Mouse (Mus musculus) c-Kit-positive CD71-positive TER-119-positive erythroid progenitor cells, embryonic 14.5 days (primary cell): ENCODE data around the gene Myo3b.
A peak's percentile ranks its signal among the peaks of the same experiment; 100 is the strongest.

Experiments used
- DNase-seq: peaks from one replicate; pipeline ENCODE4 v3.0.0-alpha.2; 2013; ENCODE audit warnings: low spot score

Gene Myo3b

GRCm38 (mm10) chr2:70065729-70066300 is 26.9 kb downstream of the Myo3b start:
- no peak for DNase-seq

DNA sequence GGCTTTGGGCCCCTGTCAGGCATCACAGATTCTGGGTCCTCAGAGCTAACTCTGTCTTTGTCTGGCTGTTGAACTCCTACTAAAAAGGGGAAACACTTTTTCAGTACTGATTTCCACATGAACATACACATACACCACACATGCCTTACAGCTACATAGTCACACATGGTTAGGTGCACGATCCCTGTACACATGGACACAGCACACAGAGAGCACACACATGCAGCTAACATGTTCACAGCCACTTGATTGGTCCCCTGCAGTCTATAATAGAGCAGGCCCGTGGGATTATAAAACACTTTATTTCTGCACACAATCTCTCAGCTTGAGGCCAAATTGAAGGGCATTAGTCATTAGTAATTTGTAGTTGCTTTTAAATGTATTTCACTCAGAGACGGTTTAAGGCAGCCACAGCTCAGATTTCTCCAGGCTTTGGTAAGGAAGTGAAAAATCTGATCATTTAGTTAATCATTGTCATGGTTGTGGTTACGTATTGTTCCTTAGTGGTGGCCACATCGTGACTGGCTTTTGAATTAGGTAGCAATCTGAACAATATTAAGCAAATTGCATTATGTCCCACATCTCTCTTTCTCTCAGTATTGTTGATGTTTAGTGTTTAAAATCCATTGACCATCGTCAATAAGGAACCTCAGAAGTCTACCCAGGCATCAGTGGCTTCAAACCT is 27.6 kb downstream of the Myo3b start:
- no peak for DNase-seq

GRCm38 (mm10) chr2:70069861-70070260 is 30.9 kb downstream of the Myo3b start:
- no peak for DNase-seq

DNA sequence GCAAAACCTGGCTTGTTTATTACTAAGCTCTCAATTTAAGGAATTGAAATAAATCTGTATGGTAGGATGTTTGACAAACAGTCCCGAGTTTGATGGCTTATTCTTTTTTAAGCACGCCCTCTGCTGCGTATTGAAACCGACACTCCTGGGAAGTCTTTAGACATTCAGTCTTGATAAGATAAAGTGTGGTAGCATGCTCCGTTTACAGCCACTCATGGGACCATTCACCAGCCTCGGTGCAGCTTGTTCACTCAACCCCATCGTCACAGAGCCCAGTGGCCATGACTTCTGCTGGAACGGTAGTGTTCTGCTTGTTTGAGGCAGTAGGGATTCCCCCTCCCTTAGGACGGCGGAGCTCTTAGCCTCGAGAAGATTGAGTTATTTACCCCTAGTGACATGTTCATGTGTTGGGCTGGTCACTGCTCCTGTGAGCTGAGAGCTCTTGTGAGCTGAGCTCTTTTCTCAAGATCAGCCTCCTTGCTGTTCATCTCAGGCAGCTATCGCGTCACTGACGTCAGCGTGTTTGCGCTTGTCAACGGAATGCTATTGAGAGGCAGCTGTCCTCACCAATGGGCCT is 44.6 kb downstream of the Myo3b start:
- DNase-seq, result no peak

DNA sequence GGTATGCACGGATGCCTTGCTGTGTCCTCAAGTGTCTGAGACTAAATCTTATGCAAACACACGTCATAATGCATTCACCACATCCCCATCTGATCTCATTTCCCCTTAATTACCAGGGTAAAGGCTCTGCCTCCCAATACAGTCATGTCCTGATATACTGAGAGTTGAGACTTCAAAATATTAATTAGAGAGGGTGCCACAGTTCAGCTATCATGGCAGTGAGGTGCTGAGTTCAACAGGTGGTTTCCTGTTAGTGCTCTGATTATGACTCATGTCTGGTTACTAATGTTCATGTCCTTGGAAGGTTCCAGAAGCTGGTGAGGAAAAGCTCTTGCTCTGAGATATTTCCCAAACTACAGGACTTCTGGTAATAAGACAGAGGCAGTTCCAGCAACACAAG is 52.3 kb downstream of the Myo3b start:
- no peak for DNase-seq

DNA sequence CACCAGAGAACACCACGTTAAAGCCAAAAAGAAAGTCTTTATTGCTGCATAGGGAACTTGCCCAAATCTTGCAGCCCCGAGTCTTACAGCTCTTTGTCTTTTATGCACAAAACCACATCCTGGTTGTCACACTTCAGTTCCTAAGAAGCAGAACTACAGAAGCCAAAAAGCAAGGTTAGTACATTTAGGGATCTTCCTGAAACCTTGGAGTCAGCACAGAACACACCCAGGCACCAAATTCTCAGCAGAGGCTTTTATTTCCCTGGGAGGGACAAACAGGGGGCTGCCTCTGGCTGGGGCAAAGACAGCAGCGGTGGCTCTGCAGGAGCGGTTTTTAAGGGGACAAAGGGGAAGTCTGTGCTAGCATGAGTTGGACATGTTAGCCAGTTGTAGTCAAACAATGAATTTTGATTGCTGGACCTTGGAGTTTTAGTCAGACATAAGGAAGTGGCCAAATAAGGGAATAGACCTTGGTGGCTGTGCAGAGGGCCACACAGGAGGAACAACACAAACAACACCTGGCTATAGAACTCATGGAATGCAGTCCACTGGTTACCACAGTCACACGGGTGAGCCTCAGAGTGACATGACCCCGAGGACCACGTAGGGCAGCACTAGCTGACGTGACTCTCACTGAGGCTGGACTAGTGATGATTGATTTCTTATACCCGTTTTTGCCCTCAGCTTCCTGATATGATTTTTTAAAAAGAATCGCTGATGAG is 53.0 kb downstream of the Myo3b start:
- no peak for DNase-seq

DNA sequence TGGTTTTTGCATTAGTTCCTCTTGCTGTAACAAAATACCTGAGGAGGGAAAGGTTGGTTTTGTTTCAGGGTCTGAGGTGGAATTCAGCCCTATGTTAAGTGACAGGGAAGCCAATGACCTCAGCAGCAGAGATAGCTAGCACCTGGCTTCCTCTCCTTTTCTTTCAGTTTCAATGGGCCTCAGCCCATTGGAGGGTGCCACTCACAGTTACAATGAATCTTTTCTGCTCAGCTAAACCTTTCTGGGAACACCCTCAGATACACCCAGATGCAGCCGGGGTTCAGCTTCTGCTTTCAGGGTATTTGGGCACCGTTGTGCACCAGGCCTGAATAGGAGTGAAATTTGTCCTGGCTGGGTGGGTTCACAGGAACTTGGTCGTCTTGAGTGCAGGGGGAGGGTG is 53.7 kb downstream of the Myo3b start:
- DNase-seq, result no peak

DNA sequence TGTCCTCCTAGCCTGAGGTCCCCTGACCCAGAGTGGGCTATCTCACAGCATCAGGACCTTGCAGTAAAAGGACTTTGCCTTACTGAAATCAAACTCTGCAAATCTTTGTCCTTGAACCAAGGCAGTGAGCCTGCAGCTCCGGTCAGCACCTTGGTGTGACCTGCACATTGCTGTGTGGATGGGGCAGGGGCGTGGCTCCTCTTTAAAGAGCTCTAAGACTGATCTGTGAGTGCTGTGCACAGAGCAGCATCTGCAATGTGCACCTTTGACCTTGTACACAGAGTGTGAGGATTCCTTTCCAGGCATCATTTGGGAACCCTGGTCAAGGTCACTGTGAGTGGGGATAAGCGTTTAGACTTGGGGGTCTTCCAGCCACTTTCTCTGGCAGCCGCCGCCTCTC is 55.5 kb downstream of the Myo3b start:
- no peak for DNase-seq

DNA sequence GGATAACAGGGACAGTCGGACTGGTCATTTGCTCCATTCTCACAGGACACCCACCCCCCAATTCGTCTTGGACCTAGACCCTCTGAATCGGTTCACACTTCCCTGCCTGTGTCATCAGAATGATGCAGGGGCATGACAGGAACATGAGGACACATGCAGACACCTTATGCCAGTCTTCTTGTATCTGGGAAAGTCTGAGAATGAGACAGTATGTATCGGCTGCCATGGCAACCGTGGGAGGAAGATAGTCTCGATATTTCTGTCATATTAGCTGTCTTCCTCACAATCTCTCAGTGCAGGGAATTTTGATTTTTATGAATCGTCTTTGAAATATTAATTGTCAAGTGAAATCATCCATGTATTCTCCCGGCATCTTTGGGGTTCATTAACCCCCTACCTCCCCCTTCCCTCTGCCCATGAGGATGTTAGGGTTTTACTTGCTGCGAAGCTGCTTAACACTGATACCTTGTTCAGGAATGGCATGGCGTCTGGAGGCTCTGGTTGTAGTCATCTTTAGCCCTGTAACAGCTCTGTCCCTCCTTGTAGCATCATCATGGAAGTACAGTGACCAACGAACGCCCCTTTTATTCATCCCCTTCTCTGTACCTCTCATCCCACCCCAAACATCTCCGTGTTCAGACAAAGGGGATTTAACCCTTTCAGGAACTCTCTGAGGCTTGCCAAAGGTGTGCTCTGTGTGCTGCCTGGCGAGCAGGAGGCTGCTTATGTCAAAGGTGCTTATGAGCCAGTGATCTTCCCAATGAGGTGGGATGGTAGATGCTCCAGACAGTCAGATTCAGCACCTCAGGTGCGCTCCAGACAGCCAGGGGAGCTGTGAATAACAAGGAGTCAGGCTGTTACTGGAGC is 58.5 kb downstream of the Myo3b start:
- DNase-seq, result no peak

DNA sequence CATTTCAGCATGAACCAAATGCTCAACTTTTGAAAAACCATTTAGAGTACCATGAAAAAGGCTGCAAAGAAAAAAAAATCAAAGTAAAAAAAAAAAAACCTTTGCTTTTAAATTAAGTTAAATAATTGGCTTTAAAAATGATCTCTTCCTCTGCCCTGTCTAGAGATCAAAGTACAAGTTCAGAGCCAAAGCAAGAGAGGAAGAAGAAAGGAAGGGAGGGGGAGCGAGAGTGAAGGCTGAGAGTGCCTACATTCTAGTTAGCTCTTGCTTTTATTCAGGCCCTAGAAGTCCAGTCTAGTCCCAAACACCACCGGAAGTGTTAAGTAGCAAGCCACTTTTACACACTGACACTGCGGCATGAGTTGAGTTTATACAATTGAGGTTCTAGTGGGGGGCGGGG is 60.5 kb downstream of the Myo3b start:
- no peak for DNase-seq

DNA sequence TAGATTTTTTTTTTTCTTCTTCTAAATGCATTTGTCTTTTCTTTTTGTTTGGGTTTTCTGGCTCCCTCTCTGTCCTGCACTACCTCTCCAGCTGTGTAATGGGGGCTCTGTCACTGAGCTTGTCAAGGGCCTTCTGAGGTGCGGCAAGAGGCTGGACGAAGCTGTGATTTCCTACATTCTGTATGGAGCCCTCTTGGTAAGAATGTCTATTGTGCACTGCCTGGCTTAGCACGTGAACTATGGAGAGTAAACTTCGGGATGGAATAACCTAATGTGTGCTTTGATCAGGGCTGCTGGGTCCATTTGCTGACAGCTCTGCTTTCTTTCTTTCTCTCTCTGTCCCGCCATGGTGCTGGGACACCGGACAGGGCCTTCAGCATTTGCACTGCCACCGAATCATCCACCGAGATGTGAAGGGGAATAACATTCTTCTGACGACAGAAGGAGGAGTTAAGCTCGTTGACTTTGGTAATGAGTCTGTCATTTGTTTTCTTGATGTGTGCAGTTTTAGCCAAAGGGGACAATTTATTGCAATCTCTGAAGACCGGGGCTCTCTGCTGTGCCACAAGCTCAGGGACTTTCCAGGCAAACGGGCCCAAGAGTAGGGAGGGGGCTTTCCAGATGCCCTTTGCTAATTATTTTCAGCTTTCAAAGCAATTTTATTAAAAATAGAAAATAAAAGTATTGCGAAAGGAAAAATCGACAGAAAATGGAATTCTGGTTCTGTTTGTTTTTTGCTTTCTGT is 66.5 kb downstream of the Myo3b start:
- DNase-seq, result no peak

DNA sequence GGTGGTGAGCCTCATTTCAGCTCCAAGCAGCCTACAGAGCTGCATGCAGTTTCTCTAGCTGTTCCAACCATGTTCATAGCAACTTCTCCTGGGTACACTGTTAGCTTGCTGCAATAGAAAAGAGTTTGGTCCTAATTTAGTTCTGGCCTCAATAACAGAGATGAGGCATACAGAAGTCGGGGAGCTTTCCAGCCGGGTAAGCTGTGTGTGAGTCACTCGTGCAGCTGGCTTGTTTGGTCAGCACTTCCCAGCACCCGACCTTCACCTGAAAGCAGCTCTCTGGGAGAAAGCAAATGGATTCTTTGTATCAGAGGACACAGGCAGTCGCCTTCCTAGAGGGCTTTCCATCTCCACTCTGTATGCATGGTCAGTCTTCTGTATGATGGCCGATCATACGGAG is 70.1 kb downstream of the Myo3b start:
- no peak for DNase-seq

DNA sequence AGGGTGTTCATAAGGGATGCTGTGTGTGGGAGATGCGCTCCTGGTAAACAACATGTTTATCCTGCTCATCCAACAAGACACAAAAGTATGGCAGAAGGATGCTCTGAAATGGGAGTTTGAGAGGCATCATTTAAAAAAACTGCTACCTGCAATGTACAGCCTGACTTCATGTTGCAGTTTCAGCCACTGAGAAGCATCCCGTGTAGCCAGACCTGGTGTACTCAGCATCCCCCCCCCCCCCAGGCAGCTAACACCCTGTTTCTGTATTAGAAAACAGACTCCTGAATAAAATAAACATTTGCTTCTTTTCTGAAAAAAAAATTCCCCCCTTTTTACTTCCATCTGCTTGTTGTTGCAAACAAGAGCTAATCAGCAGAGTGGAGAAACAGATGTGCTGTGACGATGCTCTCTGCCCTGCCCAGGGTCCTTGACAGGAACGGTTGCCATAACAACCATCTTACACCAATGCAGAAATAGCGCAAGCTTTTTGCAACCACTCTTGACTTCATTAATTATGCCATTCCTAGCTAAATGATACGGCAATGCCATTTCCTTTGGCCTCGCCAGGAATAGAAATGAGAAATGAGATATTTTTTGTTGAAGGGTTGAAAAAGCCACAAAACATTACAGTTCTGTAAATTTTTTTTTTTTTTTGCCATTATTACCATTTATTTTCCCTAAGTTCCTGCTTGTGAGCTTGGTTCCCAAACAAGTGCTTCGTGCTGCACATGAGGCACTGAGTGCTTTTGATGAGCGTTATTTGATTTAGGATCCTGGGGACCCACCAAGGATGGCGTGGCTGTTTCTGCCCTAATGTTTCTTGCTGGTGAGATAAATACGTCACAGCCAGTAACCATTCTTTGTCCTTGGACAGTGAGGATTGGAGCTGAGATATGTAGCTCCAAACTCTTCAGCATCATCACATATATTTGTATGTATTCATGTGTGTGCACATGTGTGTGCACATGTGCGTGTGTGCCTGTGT is 75.2 kb downstream of the Myo3b start:
- no peak for DNase-seq

GRCm38 (mm10) chr2:70118376-70119264 is 79.7 kb downstream of the Myo3b start:
- DNase-seq, result no peak

GRCm38 (mm10) chr2:70119265-70119663 is 80.3 kb downstream of the Myo3b start:
- no peak for DNase-seq

- DNase-seq, result no peak
Observed at GRCm38 (mm10) chr2:70126330-70126729, 87.4 kb downstream of the Myo3b start.

DNA sequence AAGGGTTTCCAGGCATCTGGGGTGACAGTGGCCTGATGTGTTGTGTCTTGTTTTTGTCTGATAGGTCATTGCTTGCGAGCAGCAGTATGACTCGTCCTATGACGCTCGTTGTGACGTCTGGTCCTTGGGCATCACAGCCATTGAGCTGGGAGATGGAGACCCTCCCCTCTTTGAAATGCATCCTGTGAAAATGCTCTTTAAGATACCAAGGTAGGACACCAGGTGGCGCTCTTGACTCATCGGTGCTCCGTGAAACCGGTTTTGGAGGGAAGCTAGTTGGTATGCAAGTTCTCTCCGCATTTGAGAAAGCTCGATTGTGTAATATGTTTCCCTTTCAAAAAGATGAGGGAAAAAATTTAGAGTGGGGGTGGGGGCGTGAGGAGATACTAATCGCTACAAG is 87.9 kb downstream of the Myo3b start:
- peak; percentile 29 for DNase-seq

DNA sequence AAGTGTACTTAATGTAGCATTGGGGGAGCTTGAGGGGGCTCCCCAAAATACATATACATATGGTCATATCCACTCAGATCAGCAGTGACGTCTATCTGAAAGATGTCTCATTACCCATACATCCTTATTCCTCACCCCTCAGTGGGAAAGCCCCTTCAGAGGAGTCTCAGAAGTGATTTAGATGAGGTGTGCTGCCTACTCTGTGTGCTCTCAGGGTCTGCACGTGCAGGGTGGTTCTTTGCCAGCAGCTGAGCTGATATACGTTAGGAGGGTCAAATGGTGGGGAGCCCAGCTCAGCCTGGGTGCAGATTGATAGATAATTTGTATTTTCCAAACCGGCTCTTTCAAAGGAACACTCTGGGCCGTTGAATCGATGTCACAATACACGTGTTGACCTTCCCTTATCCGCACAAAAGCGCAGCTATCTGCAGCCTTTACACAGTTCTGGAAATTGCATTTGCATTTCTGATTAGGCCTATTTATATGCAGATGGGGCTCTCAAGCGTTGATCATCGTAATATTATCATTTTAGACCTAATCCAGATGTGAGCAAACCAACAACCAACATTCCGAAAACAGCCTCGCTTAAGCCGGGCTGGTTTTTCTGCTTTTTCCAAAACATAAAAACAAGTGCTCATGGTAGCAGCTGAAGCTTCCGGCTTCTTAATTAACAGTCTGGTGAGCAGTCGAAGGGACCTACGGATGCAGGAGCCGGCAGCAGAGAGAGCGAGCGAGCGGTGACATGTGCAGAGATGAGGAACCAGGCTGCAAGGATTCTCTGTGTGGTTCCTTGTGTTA is 88.6 kb downstream of the Myo3b start:
- DNase-seq, result no peak
